Mouse (Mus musculus) G1E (cell line): Measurements from ENCODE around the gene Dapk1.

ENCODE experiments used
- CTCF ChIP-seq: IDR thresholded peaks from 2 replicates; pipeline ENCODE4 v1.5.1; 2012; ENCODE audit warnings: low read depth, low read length, inconsistent platforms, mixed read lengths
- POLR2AphosphoS5 ChIP-seq: IDR thresholded peaks from 2 replicates; pipeline ENCODE4 v1.6.1; 2012; ENCODE audit warnings: low read depth, low read length, inconsistent platforms; ENCODE audit not compliant: insufficient replicate concordance
- TAL1 ChIP-seq: conservative IDR thresholded peaks from 2 replicates; pipeline ENCODE4 v1.6.1; 2012; ENCODE audit warnings: low read depth, low read length, inconsistent platforms, mixed read lengths

DNA sequence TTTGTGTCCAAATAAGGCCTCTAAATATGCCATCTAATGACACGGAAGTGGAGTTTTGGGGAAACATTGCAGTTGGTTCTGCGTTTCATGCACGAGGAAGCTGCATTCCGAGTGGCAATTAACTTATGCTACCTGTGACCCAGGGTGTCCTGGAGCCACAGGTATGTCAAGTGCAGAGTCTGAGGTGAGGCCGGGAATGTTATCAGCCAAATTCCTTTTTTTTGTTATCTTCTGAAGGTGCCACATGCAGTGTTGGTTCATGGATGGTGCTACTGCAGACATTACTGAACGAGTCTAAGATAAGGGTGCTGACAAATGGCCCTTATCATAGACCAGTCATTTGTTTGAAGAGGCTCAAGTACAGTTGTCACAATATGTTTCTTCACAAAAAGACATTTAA, 211.0 kb downstream of the Dapk1 start:
- no peak for TF ChIP-seq CTCF
- no peak for TF ChIP-seq TAL1
- no peak for TF ChIP-seq POLR2AphosphoS5
